Mouse (Mus musculus): Measurements from ENCODE around the gene Lyrm1. TPM values are rescaled to one million over a fixed set of nuclear protein-coding genes. Genes with fewer than 3 reads are reported as not detected.

The Lyrm1 gene
- total RNA-seq (2012; rRNA removed), result 4.6 and 5.5 TPM in 2 replicates
- 10.3 and 10.9 TPM in 2 replicates for total RNA-seq (2014; rRNA removed)
- 3.7 and 7.9 TPM in 2 replicates for polyA plus RNA-seq (2012; ENCODE audit: insufficient read length, low read depth)

DNA sequence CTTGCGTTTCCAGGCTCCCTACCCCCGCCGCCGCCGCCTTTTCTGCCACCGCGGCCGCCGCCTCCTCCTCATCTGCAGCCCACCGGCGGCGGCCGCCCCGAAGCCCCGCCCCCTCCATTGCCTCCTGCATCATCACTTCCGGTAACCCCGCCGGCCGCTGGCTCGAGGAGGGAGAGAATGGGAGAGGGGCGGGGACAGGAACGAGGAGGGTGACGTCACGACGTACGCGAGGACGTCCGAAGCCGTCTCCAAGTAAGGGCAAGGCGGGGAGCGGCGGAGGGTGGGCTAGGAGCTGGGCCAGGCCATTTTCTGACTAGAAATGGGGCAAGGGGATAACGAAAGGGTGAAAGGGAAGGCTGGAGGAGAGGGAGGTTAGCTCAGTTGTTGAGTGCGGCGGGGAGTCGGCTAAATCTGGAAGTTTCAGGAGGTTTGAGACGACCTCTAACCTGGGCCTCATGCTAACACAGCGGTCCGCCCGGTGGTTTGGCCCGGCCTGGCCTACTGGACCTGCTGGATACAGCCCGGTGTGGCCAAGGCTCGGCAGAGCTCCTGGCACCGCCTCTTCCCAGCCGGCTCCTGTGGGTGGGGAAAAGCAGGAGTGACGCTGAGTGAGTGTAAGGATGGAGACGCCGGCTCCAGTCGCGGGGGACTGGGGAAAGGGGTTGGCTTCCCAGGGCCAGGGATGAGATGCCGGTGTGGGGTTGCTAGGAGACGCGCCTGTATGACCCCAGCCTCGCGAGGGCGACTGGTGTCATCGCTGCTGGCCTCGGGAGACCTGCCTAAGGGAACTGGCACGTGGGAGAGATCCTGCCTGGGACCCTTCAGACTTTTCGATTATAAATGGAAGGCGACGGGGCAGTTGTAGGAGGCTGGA lies at the start of gene Lyrm1, which contains the start of gene Dcun1d3:
Gene Lyrm1 (plus strand): TSS at position 223 of the 874 bp plus-strand sequence.
Gene Dcun1d3 (minus strand): TSS at position 660 of the 874 bp plus-strand sequence.
- Histone ChIP-seq H3K4me3 (replicated peaks in 1 of 3; ENCODE audit: low read depth in 2 of 3, low read length in 2 of 3, poor library complexity in 1 of 3) (peak within 1 kb of the TSS; percentile 81 to 88 (median 86)), H3K79me2 (replicated peaks; ENCODE audit: control insufficient read depth, extremely low read depth, insufficient read depth, poor library complexity, severe bottlenecking) (no peaks in the 10 kb centered on the region; the same call in 1 of the 2 replicates), H3K9me3 (replicated peaks; ENCODE audit: low read length) (no peaks in the 10 kb centered on the region), H3K4me2 (ENCODE audit: insufficient read depth, low read depth, poor library complexity, severe bottlenecking) (peak within 1 kb of the TSS; percentile 73), H3K4me1 (ENCODE audit: control insufficient read depth in 1 of 2, insufficient read depth in 2 of 2) (peaks cover 2 to 37% of the 10 kb centered on the region in 2 experiments; a peak in 3 of 4 replicates), H3K27me3 (replicated peaks) (no peaks in the 10 kb centered on the region), H3K36me3 (replicated peaks in 1 of 2; ENCODE audit: control insufficient read depth in 1 of 2, insufficient read depth in 1 of 2, low read length in 1 of 2) (peaks cover 0 to 7% of the 10 kb centered on the region in 2 experiments), H3K27ac (ENCODE audit: insufficient read depth, low read depth) (peak within 1 kb of the TSS; percentile 21), H3K9ac (ENCODE audit: insufficient read depth, low read depth) (peak within 1 kb of the TSS; percentile 73)
- no peak for TF ChIP-seq USF1 (IDR thresholded peaks at IDR 0.05; ENCODE audit: low read depth, low read length)
- no peak for TF ChIP-seq EP300 (IDR thresholded peaks at IDR 0.05; ENCODE audit: low read length)
- TF ChIP-seq MYC (IDR thresholded peaks at IDR 0.05; ENCODE audit: low read depth, low read length), result no peak
- no peak for TF ChIP-seq JUN (IDR thresholded peaks at IDR 0.05; ENCODE audit: insufficient read depth, low read depth, low read length)
- TF ChIP-seq GABPA (IDR thresholded peaks at IDR 0.05; ENCODE audit: insufficient replicate concordance, low read depth, low read length), result no peak; the same call in 1 of the 2 replicates
- TF ChIP-seq USF2 (conservative IDR thresholded peaks at IDR 0.05; ENCODE audit: low read depth, low read length), result no peak
- TF ChIP-seq ELF1 (IDR thresholded peaks at IDR 0.05; ENCODE audit: low read depth, low read length), result peak; percentile 87
- TF ChIP-seq POLR2A (IDR thresholded peaks at IDR 0.05; ENCODE audit: low read depth, low read length), result peak; percentile 73
- peak; percentile 30; the same call in 1 of the 2 replicates for TF ChIP-seq NRF1 (IDR thresholded peaks at IDR 0.05; ENCODE audit: low read depth, low read length)
- no peak for TF ChIP-seq ZMIZ1 (IDR thresholded peaks at IDR 0.05; ENCODE audit: low read depth, low read length)
- TF ChIP-seq ZKSCAN1 (IDR thresholded peaks at IDR 0.05; ENCODE audit: borderline replicate concordance, low read depth, low read length), result no peak
- TF ChIP-seq BHLHE40 (IDR thresholded peaks at IDR 0.05; ENCODE audit: low read depth, low read length), result peak; percentile 61
- peak; percentile 81 for TF ChIP-seq MXI1 (IDR thresholded peaks at IDR 0.05; ENCODE audit: low read depth, low read length)
- TF ChIP-seq MAZ (IDR thresholded peaks at IDR 0.05; ENCODE audit: low read depth, low read length), result peak; percentile 83
- TF ChIP-seq SIN3A (IDR thresholded peaks at IDR 0.05; ENCODE audit: low read length), result peak; percentile 76
- TF ChIP-seq MEF2A (IDR thresholded peaks at IDR 0.05; ENCODE audit: borderline replicate concordance, low read depth, low read length), result peak; percentile 58; the same call in 1 of the 2 replicates
- TF ChIP-seq IRF4 (IDR thresholded peaks at IDR 0.05; ENCODE audit: low read depth, low read length), result no peak
- TF ChIP-seq RAD21 (IDR thresholded peaks at IDR 0.05; ENCODE audit: low read depth, low read length), result no peak
- TF ChIP-seq CTCF (conservative IDR thresholded peaks at IDR 0.05 in 1 of 2, IDR thresholded peaks at IDR 0.05 in 1 of 2; ENCODE audit: low read depth in 2 of 2, low read length in 2 of 2), result no peak
- TF ChIP-seq ZNF384 (IDR thresholded peaks at IDR 0.05; ENCODE audit: low read depth, low read length), result no peak
- no peak for TF ChIP-seq MAFK (IDR thresholded peaks at IDR 0.05; ENCODE audit: insufficient replicate concordance, low read length)
- TF ChIP-seq JUND (conservative IDR thresholded peaks at IDR 0.05; ENCODE audit: low read depth, low read length), result no peak
- 0 out of 2 replicates have a peak, but pooled peaks have one; percentile 12 for TF ChIP-seq TBP (conservative IDR thresholded peaks at IDR 0.05; ENCODE audit: low read depth, low read length)
- TF ChIP-seq NELFE (IDR thresholded peaks at IDR 0.05; ENCODE audit: low read depth, low read length), result peak; percentile 88
- TF ChIP-seq TCF12 (IDR thresholded peaks at IDR 0.05; ENCODE audit: low read depth, low read length), result peak; percentile 57; the same call in 1 of the 2 replicates
- TF ChIP-seq ETS1 (conservative IDR thresholded peaks at IDR 0.05; ENCODE audit: low read depth, low read length), result peak; percentile 47; the same call in 1 of the 2 replicates
- peak; percentile 86 for TF ChIP-seq HCFC1 (IDR thresholded peaks at IDR 0.05; ENCODE audit: low read depth, low read length)
- peak; percentile 95 for TF ChIP-seq CHD1 (IDR thresholded peaks at IDR 0.05; ENCODE audit: low read depth, low read length)
- peak; percentile 76; the same call in 1 of the 2 replicates for TF ChIP-seq KAT2A (IDR thresholded peaks at IDR 0.05; ENCODE audit: insufficient replicate concordance, low read length)
- 0 out of 2 replicates have a peak, but pooled peaks have one; percentile 44 for TF ChIP-seq POLR2AphosphoS2 (IDR thresholded peaks at IDR 0.05; ENCODE audit: low read depth, low read length)
- peak; percentile 62 for TF ChIP-seq CHD2 (IDR thresholded peaks at IDR 0.05; ENCODE audit: low read length)
- TF ChIP-seq SMC3 (IDR thresholded peaks at IDR 0.05; ENCODE audit: low read depth, low read length), result no peak
- peak; percentile 97 for DNase-seq (ENCODE audit: extremely low read depth)
- in situ Hi-C loops (cut with MboI; ENCODE audit: low pct_ligation_motif_present, low pct_unique_long_range_greater_than_20kb, low sequenced_read_pairs) (no loop called here), dilution Hi-C loops (cut with MboI; ENCODE audit: extremely low pct_ligation_motif_present, extremely low pct_unique_long_range_greater_than_20kb, low sequenced_read_pairs) (no loop called here)

Measured in CH12.LX (cell line).